Mouse (Mus musculus): ENCODE measurements at regions not wholly inside any gene's neighbourhood (a gene's known extent, or its start where the extent isn't known, plus 50 kb on each side); places are given as distances from the start of the nearest gene placed in this dataset.
A peak's percentile ranks its signal among the peaks of the same experiment; 100 is the strongest.

DNA sequence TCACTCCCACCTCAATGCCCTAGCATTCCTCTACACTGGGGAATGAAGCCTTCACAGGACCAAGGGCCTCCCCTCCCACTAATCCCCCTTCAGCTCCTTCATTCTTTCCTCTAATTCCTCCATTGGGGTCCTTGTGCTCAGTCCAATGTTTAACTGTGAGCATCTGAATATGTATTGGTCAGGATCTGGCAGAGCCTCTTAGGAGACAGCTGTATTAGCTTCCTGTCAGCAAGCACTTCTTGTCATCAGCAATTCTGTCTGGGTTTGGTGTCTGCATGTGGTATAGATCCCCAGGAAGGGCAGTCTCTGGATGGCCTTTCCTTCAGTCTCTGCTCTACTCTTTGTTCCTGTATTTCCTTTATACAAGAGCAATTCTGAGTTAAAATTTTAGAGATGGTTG is 426.8 kb upstream of the 2610001J05Rik start:
- DNase-seq (ENCODE audit: low spot score in 2 of 2) = no peak

DNA sequence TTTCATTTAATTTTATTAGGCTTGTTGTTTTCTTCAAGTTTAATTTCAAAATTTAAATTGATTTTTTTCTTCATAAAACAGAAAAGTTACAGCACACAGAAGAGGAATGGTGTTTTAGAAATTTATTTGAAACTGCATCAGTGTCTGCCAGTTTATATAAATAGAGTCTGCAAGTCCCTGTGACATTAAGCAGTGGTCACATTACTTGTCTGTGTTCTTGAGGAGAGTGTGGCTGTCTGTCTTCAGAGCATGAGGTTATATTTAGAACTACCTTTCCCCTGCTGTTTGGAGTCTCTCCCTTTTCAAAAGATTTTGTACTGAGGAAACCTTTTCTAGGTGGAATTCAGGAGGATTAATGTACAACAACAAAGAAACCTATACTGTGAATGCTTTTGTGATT is 426.1 kb upstream of the 2610001J05Rik start:
- no peak for DNase-seq (ENCODE audit: low spot score in 2 of 2)

DNA sequence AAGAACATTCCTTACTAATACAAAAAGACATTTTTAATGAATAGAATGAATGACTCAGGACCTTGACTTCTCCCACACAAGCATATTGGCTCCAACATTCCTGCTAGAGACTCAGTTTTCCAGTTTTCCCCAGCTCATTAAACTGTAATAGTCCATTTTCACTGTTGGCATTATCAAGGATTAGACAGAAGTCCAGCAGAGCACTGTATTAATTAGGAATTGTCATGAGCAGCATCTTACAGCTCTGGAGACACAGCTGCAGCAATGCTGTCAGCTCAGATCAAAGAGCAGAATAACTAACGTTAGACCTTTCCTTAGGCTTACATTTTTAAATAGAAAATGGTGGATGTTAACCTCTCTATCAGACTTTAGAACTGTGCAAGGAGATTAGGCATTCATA is 419.5 kb upstream of the 2610001J05Rik start:
- DNase-seq (ENCODE audit: low spot score in 2 of 2) = no peak

DNA sequence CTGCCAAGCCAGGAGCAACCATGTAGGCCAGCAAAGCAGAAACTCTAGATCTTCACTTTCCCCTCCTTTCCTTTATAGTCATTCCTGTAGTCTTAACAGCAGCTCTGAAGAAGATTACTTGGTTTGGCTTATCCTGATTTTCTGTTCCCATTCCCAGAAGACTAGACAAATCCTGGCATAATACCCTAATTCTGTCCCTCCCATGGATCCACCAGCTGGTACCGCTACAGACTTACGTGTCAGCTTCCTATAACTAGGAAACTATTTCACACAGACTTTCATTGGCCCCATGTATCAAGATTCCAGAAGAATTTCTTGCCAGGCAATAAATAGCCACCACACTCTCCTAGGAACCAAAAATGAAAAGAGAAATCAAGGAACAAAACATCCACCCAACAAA is 410.2 kb upstream of the 2610001J05Rik start:
- no peak for DNase-seq (ENCODE audit: low spot score in 2 of 2)

DNA sequence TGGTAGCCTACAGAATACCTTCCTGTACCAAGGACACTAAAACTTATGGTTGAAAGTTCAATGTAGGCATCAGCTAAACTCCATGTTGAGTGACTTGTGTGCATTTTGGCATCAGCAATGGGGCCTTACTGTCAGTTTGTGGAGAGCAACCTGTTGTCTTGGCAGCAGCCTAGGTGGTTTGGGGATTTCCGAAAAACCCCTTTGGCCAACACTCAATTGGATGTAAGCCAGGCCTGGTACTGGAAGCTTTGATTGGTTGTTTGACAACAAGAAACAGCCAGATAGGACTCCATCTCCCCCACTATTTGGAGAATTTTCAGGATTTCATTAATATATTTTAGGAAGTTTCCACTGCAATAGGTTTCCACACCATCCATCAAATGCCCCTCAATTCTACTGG is 390.6 kb upstream of the 2610001J05Rik start:
- DNase-seq (ENCODE audit: low spot score in 2 of 2) = no peak

DNA sequence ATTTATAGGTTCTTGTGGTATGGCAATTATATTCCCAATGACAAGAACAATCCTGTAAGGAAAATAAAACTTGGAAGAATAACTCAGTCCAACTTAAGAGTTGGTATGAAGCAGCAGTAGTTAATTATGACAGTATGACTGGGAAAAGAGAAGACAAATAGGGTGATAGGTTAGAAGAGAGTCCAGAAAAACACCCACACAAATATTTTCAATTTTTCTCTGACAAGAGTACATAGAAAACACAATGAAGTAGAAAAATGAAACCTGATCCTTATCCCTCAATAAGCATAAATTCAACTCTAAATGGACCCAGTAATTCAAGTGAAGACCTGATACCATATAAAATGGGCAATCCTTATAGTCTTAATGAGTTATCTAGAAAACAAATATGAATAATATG is 369.0 kb upstream of the 2610001J05Rik start:
- DNase-seq (ENCODE audit: low spot score in 2 of 2) = no peak

DNA sequence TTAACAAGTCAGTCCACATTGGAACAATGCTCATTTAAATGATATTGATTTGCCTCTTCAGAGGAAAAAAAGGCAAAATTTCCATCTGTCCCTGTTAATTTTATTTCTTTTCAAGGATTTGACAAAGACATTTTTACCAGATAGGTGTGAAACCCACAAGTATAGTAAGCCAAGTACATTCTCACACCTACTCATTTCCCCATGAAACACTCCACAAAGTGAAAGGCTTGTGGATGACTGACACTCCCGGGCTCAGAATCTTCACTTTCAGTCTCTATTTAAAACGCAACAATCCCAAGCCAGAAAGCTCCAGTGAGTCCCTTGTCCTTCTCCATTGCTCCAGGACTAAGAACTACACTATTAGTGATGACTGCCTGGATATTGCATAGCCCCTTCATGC is 367.8 kb upstream of the 2610001J05Rik start:
- no peak for DNase-seq (ENCODE audit: low spot score in 2 of 2)

DNA sequence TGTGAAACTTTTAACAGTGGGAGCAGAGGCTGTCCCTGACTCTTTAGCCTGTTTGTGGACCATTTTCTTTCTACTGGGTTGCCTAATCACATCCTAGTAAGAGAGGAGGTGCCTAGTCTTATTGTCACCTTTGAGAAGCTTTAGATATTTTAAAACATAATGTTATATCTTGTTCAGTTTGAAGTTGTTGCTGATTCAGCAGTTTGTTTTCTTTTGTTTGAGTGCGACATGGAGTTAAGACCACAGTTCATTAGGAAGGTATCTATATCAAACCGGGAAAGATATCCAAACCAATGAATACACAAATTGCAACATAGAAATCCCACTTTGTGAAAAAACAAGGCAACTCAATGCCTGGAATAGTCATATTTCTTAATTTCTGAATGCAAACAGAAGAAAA is 359.5 kb upstream of the 2610001J05Rik start:
- DNase-seq (ENCODE audit: low spot score in 2 of 2) = no peak

DNA sequence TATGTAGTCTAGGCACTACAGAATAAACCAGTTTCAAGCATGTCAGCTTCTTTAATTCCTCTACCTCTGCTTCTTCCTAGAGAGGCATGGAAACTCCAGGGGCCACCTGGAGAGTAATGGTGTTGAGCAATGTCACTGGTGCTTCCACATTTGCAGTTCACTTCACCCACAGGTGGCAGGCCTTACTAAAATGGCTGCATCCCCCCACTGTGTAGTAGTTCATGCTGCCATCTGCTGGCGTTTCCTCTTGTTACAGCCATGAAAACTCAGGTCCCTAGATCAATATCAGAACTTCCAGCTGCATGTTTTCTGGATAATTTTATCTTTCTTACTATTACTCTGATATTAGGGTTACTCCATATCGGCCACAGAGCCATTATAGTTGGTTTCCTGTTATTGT is 336.2 kb upstream of the 2610001J05Rik start:
- peak; percentile 17 to 18 for DNase-seq (ENCODE audit: low spot score in 2 of 2)

DNA sequence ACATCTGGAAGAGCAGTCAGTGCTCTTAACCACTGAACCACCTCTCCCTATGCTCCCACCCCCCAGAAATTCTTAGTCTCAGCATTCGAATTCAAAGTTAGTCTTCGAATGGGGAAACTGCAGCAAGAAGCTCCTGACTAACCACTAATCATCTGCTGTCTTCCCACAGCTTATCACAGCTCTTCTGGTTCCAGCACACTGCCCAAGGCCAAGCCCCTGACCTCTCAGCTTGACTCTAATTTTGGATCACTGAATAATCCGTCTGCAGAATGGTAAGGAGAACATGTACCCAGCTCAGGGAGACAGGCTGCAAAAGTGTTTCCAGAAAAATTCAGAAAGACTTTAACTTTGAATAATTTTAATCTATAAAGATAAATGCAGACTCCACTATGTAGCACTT is 325.8 kb upstream of the 2610001J05Rik start:
- no peak for DNase-seq (ENCODE audit: low spot score in 2 of 2)

DNA sequence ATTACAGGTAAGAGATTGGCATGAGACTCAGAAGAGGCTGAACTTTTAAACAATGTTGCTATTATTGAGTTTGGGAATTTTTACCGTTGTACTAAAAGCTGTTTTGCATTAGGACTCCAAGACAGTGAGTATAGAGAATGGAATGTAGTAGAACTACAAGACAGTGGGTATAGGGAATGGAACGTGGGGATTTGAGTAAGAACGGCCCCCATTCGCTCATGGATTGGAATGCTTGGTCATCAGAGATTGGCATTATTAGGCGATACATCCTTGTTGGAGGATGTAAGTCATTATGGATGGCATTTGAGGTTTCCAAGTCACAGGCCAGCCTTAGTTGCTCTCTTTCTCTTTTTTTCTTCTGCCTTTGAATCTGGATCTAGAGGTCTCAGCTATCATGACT is 324.0 kb upstream of the 2610001J05Rik start:
- no peak for DNase-seq (ENCODE audit: low spot score in 2 of 2)

DNA sequence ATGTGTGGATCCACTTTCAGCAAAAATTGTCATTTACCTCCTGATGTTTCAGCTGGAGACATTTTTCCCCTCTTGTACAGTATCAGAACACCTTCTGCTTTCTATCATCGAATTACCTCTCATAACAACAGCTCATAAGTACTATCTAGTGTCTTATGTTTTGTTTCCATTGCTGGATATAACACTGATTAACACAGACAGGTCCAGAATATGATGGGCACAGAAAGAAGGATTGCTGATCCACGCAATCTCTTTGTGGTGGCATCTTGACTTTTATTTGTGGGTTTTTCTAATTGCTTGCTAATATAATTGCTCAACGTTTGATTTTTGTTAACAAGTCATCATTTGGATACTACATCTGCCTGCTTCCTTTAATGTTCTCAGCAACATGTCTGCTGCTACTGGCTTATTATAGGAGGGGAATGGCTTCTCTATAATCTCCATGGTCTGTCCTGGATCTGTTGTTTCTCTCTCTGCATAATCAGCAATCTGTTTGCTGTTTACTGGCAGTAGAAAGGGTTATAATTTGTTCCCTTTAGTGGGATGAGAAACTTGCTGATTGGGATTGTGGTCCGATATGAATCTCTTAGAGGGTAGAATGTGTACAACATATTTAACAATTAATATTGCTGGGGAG is 320.2 kb upstream of the 2610001J05Rik start:
- DNase-seq (ENCODE audit: low spot score in 2 of 2) = no peak

DNA sequence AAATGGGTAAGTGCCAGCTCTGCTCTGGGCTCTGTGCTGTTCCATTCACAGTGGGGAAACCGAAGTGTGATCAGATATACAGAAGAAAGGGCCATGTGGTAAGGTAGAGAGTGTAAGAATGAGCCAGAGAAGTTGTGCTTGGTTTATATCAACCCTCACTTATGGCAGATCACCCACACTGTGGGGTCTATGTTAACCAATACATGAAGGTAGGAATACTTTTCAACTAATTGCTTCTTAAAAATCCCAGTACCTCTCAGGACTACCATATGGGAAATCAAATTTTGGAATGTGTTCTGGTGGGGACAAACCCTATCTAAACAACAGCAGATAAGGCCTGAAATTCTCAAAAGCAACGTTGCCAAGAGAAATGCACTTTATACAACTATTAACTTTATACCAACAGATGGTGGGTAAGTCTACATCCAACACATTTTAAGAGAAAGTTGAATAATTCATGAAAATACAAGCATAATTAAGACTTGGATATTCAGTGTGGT is 314.7 kb upstream of the 2610001J05Rik start:
- DNase-seq (ENCODE audit: low spot score in 2 of 2) = no peak

DNA sequence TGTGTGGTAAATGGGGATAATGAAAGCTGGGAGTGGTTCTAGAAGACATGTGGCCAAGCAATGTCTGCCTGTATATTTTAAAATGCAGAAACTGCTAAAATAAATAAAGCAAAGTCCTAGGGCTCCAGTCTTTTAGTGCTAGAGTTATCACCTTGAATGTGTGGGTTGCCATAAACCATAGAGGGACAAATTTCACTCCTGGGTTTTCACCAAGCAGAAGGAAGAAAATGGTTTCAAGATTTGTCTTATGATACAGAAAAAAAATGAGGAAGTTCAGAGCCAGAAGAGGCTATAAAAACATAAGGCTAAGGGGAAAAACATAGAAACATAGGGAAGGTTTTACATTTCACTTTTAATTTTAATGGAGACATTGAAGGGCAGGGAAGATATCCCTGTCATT is 276.1 kb upstream of the 2610001J05Rik start:
- no peak for DNase-seq (ENCODE audit: low spot score in 2 of 2)

DNA sequence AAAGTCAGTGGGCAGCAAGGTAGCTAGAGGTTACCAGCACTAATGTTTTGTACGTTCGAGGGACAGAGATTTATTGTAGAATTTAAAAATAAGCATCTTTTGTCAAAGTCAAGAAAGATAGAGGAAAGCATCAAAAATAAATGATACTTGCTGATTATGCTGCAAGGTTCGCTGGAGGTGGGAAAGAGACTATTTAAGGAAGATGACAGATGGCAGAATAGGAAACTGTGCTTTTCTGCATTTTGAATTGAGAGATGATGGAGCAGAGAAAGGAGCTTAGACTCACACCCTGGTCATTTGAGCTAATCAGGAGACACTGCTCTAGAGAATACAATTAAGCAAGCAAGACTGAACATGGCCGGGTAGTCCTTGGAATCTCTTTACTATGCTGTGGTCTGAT is 275.1 kb upstream of the 2610001J05Rik start:
- DNase-seq (ENCODE audit: low spot score in 2 of 2) = no peak

DNA sequence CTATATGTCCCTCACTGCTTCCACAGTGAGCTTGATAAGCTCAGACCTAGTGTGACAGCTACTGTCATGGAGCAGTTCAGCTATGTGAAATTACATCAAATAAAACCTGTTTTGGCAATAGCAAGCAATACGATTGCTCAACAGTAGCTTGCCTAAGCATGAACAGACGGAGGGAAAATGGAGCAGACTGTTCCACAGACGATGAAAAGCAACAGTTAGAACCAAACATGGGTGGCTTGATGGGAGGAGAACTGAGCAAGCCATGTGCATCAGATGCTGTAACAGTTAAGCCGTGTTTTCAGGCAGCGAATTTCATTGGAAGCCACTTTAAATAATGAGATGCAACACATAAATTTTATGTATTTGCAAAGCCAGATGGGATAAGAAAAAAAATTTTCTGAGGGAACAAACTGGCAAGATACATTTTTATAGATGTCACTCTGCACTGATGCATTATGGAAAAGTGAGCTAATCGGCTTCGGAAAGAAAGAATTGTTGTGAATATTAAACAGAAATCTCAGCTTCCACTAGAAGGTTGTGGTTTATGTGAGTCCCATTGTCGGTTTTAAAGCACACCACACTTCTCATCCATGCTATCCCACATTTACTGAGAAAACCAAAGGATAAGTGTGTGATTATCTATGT is 270.9 kb upstream of the 2610001J05Rik start:
- no peak for DNase-seq (ENCODE audit: low spot score in 2 of 2)

DNA sequence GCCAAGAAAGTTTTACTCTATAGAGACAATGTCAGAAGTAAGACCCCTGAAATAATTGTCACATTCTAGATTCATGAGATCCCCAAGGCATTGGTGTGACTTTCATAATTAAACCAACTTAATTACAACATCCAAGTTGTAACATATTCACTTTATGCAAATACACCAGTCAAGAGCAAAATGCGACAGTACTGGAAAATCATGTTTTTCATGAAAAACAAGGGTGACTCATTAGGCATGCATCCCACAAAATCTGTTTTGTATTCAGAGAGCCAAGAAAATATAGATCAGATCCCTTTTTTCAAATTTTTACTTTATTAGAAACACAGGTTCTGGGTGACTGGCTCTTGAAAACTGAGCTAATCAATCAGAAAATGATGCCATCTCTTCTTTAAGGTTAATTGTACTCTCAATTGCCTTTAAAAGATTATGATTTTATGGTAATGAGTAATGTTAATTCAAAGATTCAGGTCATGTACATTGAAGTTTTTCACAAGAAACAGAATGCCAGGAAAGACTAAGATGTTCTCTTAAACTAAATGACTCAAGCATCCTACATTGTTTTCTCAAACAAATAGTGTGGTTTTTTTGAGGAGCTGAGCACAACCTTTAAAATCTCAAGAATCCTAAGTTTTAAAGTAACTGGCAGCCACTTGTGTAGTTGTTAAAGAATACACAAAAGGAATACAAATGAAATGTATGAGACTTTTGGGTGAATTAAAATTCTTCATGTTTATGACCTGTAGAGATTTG is 259.2 kb upstream of the 2610001J05Rik start:
- DNase-seq (ENCODE audit: low spot score in 2 of 2) = no peak

DNA sequence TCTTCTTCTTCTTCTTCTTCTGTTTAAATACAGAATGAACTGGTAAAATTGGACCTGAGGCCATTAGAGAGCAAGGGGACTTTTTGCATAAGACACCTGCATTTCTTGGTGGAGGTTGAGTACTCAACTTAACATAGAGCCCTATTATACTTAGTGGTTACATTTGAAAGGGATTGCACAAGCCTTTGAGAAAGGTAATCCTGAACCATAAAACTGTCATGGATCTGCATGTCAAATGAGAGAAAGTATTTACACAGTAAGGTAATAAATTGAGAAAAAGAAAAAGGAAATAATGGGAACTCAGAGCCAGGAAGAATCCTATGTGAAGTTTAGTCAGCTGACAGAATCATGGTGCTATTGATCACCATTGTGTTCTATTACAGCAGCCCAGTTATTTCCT is 258.1 kb upstream of the 2610001J05Rik start:
- DNase-seq (ENCODE audit: low spot score in 2 of 2) = no peak

DNA sequence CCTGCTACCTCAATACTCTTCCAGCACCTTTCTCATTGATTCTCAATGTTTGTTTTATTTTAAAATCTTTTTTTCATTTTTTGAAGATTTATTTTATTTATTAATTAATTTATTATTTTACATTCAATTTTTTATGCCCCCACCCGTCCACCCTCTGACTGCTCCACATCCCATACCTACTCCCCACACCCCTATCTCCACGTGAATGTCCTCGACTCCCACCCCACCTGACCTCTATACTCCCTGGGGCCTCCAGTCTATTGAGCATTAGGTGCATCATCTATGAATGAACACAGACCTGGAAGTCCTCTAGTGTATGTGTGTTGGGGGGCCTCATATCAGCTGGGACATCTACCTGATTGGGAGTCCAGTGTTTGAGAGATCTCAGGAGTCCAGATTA is 251.0 kb upstream of the 2610001J05Rik start:
- DNase-seq (ENCODE audit: low spot score in 2 of 2) = no peak

DNA sequence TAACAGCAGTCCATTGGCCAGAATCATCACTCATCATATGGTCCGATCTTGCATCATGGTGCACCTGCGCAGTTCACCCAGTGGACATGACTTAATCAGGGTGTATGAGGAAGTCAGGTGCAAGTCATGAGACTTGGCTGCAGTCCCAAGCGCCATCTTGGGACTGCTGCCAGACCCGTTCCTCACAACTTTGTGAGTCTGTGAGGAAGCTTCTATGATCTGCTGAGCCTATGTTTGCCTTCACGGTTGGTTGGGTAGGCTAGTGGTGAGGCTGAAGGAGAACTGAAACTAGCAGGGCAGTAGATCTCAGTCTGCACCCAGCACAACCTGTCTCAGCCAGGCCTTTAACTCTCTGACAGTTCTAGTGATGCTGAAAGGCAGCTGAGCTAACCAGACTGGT is 250.2 kb upstream of the 2610001J05Rik start:
- DNase-seq (ENCODE audit: low spot score in 2 of 2) = no peak

DNA sequence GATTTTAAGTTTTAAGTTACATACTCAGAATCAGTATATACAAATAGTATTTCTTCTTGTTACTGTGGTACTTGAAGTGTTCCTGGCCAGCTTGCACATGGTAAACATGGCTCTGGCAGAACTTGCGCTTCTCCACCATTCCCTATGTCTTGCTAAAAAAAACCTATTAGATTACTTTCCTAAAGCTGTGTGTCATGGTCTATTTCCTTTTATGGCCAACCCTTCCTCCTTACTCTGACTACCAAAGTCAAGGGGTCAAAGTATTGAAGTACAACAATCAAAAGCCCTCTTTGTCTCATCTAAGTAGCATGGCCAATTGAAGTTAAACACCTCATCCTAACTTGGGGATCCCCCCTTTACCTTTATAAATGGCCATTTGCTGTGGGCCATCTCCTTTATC is 223.6 kb upstream of the 2610001J05Rik start:
- DNase-seq (ENCODE audit: low spot score in 2 of 2) = no peak

DNA sequence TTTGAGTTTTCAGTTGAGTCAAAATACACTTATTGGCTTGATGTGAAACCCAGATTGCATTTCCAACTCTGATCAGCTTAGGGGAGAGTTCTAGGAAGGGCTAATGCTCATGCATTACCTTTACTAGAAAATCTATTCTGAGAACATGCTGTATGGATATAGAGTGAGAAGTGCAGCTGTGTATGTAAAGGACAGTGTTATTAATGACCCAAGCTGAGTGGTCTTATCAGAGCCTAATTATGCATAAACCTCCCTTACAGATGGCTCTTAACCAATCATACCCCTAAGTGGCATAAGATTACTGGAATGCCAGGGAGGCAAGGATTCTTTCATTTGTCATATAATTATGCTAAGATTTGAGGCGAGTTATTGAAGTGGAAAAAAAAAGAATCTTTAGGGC is 210.6 kb upstream of the 2610001J05Rik start:
- DNase-seq (ENCODE audit: low spot score in 2 of 2) = no peak

DNA sequence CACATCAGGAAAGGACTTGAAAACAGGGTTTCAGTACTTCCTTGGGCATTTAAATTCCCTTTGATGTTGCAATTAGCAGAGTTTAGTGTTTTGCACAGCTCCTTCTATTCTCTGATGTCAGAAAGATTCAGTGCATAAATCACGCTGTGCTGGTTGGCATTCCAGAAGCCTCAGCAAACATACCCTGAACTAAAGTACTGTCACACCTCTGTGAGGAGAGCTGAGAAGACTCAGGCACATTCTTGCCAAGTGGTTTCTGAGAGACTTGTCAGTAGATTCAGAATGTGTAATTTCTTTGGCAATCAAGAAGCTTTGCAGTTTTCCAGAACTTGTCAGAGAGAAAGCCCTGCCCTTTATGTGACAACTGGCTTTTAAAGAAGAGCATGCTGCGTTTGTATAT is 192.4 kb upstream of the 2610001J05Rik start:
- DNase-seq (ENCODE audit: low spot score in 2 of 2) = no peak

All from gastrocnemius, postnatal 4 days (tissue).